Mouse (Mus musculus) C2C12 (cell line): ENCODE results near the gene Rnf141. TPM values are rescaled to one million over a fixed set of nuclear protein-coding genes. Genes with fewer than 3 reads are reported as not detected.

ENCODE experiments used
- H3K27me3 ChIP-seq: one replicate; pipeline ENCODE4 v1.6.1; 2011; ENCODE audit not compliant: control insufficient read depth, insufficient read depth, insufficient read length
- H3K36me3 ChIP-seq: one replicate; pipeline ENCODE4 v1.6.1; 2011; ENCODE audit not compliant: control insufficient read depth, insufficient read depth
- H3K4me3 ChIP-seq: one replicate; pipeline ENCODE4 v1.5.1; 2011; ENCODE audit warnings: mild to moderate bottlenecking, control low read depth; ENCODE audit not compliant: poor library complexity, insufficient read depth, severe bottlenecking
- H3K79me2 ChIP-seq: one replicate; pipeline ENCODE4 v1.6.1; 2011; ENCODE audit not compliant: control insufficient read depth, insufficient read depth
- H3K79me3 ChIP-seq: one replicate; pipeline ENCODE4 v1.6.1; 2011; ENCODE audit warnings: low read depth, control low read depth
- H3ac ChIP-seq: one replicate; pipeline ENCODE3; 2011; ENCODE audit warnings: low read depth; ENCODE audit not compliant: control insufficient read depth, insufficient read length
- CEBPB ChIP-seq: IDR thresholded peaks from one replicate; pipeline ENCODE4 v1.6.1; 2011; ENCODE audit warnings: low read depth, mild to moderate bottlenecking, control low read depth, moderate library complexity
- CTCF ChIP-seq: IDR thresholded peaks from one replicate; pipeline ENCODE4 v1.5.1; 2011; ENCODE audit not compliant: control insufficient read depth, insufficient read depth, insufficient read length
- FOSL1 ChIP-seq: IDR thresholded peaks from one replicate; pipeline ENCODE4 v1.8.0; 2011; ENCODE audit warnings: mild to moderate bottlenecking, low read length; ENCODE audit not compliant: poor library complexity, insufficient read depth, severe bottlenecking
- MAX ChIP-seq: IDR thresholded peaks from one replicate; pipeline ENCODE4 v1.6.1; 2011; ENCODE audit warnings: mild to moderate bottlenecking, control low read depth
- MYOD1 ChIP-seq: IDR thresholded peaks from one replicate; pipeline ENCODE4 v1.6.1; 2011; ENCODE audit warnings: low read depth; ENCODE audit not compliant: control insufficient read depth, insufficient read length
- MYOG ChIP-seq: IDR thresholded peaks from one replicate; pipeline ENCODE4 v1.6.1; 2011; ENCODE audit not compliant: control insufficient read depth, insufficient read length; ENCODE audit errors: extremely low read depth
- USF1 ChIP-seq: IDR thresholded peaks from one replicate; pipeline ENCODE4 v1.6.1; 2011; ENCODE audit warnings: low read depth, mild to moderate bottlenecking, control low read depth, moderate library complexity
- polyA plus RNA-seq: library from polyadenylated mRNA; unstranded; fragments of >200 nt; fragmentation: generic; extraction: Trizol; gene quantifications from one replicate; pipeline ENCODE4 v1.2.1, GENCODE M21; 2012; ENCODE audit warnings: missing spikeins

The Rnf141 gene
- polyA plus RNA-seq, 1 experiment, result 9.7 TPM

- no peaks in the 10 kb centered on the region for H3K79me3 ChIP-seq
- no peak overlapping the region for H3ac ChIP-seq
- no peak for TF ChIP-seq MYOD1
- TF ChIP-seq FOSL1, result peak; percentile 9
- TF ChIP-seq CTCF, result no peak
- TF ChIP-seq USF1, result no peak
- H3K27me3 ChIP-seq, result no peaks in the 10 kb centered on the region
- no peaks in the 10 kb centered on the region for H3K79me2 ChIP-seq
- no peak overlapping the region for H3K4me3 ChIP-seq
- H3K36me3 ChIP-seq, result peaks cover 13% of the 10 kb centered on the region
Observed at GRCm38 (mm10) chr7:110823995-110824953, 20.0 kb downstream of the Rnf141 start.

GRCm38 (mm10) chr7:110823593-110823992, 20.7 kb downstream of the Rnf141 start:
- TF ChIP-seq CEBPB, result peak; percentile 47
- no peak for TF ChIP-seq CTCF
- Histone ChIP-seq H3ac (no peak overlapping the region), H3K4me3 (no peak overlapping the region), H3K79me3 (no peaks in the 10 kb centered on the region), H3K36me3 (peaks cover 8% of the 10 kb centered on the region), H3K27me3 (no peaks in the 10 kb centered on the region), H3K79me2 (no peaks in the 10 kb centered on the region)

- TF ChIP-seq CEBPB (no peak), CTCF (no peak), USF1 (no peak), MYOD1 (no peak), MYOG (no peak), FOSL1 (no peak), MAX (no peak)
- Histone ChIP-seq H3ac (no peak overlapping the region), H3K27me3 (no peaks in the 10 kb centered on the region), H3K4me3 (no peak overlapping the region), H3K36me3 (peaks cover 8% of the 10 kb centered on the region), H3K79me2 (no peaks in the 10 kb centered on the region), H3K79me3 (no peaks in the 10 kb centered on the region)
Observed at GRCm38 (mm10) chr7:110823076-110823475, 21.2 kb downstream of the Rnf141 start.

GRCm38 (mm10) chr7:110822055-110822454, 22.2 kb downstream of the Rnf141 start:
- Histone ChIP-seq H3K4me3 (no peak overlapping the region), H3K79me3 (no peaks in the 10 kb centered on the region), H3K79me2 (no peaks in the 10 kb centered on the region), H3K27me3 (no peaks in the 10 kb centered on the region), H3ac (no peak overlapping the region), H3K36me3 (peaks cover 8% of the 10 kb centered on the region)
- no peak for TF ChIP-seq CEBPB
- no peak for TF ChIP-seq CTCF
- no peak for TF ChIP-seq MAX
- TF ChIP-seq FOSL1, result no peak
- TF ChIP-seq MYOG, result no peak
- no peak for TF ChIP-seq MYOD1
- no peak for TF ChIP-seq USF1

GRCm38 (mm10) chr7:110821653-110822052, 22.6 kb downstream of the Rnf141 start:
- H3K36me3 ChIP-seq, result peaks cover 8% of the 10 kb centered on the region
- TF ChIP-seq FOSL1, result no peak
- H3K79me3 ChIP-seq, result no peaks in the 10 kb centered on the region
- no peaks in the 10 kb centered on the region for H3K79me2 ChIP-seq
- no peak overlapping the region for H3K4me3 ChIP-seq
- no peaks in the 10 kb centered on the region for H3K27me3 ChIP-seq
- no peak overlapping the region for H3ac ChIP-seq

GRCm38 (mm10) chr7:110821068-110821467, 23.2 kb downstream of the Rnf141 start:
- Histone ChIP-seq H3ac (no peak overlapping the region), H3K27me3 (no peaks in the 10 kb centered on the region), H3K79me3 (no peaks in the 10 kb centered on the region), H3K36me3 (peaks cover 5% of the 10 kb centered on the region), H3K4me3 (no peak overlapping the region), H3K79me2 (no peaks in the 10 kb centered on the region)
- TF ChIP-seq CTCF, result no peak
- no peak for TF ChIP-seq MYOD1
- no peak for TF ChIP-seq FOSL1
